Comparison of ENCODE assay signal across 8 mouse cellular contexts in the genomic region with DNA sequence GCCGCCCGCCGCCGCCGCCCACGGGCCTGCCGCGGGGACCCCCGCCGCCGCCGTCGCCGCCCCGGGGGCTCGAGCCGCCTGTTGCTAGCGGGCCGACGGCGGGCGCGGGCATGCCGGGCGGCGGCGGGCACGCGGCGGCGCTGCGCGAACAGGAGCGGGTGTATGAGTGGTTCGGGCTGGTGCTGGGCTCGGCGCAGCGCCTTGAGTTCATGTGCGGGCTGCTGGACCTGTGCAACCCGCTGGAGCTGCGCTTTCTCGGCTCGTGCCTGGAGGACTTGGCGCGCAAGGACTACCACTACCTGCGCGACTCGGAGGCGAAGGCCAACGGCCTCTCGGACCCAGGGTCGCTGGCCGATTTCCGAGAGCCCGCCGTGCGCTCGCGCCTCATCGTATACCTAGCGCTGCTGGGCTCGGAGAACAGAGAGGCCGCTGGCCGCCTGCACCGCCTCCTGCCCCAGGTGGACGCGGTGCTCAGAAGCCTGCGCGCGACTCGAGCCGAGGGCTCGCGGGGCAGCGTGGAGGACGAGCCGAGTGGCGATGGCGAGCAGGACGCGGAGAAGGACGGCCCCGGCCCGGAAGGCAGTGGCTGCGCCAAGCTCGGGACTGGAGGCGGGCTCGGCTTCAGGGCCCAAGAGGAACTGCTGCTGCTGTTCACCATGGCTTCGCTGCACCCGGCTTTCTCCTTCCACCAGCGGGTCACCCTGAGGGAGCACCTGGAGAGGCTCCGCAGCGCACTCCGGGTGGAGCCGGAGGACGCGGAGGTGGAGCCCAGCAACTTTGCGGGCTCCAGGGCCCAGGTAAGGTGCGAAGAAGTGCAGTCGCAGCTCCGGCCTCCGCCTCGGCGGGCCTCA. TPM values are rescaled to one million over a fixed set of nuclear protein-coding genes. Genes with fewer than 3 reads are reported as not detected.
DNase-seq lines count a peak whose midpoint lies in the region; ATAC-seq and TF ChIP-seq lines count a peak whose summit lies in the region.

No protein-coding gene starts in this region.

- TF ChIP-seq CTCF in ES-Bruce4 (IDR thresholded peaks at IDR 0.05; ENCODE audit: low read depth, low read length) = no peak
- TF ChIP-seq CTCF in testis, adult 2 months (IDR thresholded peaks at IDR 0.05; ENCODE audit: control insufficient read depth, insufficient read depth, insufficient replicate concordance, low read depth, low read length) = no peak

- H3K27ac ChIP-seq in ES-Bruce4 (ENCODE audit: insufficient read depth, low read length) = no peak overlapping the region
- peak overlapping the region; percentile 78 for H3K27ac ChIP-seq in brown adipose tissue, adult 24 weeks (replicated peaks; ENCODE audit: low read depth, low read length)
- H3K27ac ChIP-seq in forebrain, embryonic 11.5 days (ENCODE audit: low read depth, low read length) = peak overlapping the region; percentile 76; the same call in 1 of the 2 replicates
- H3K27ac ChIP-seq in heart, embryonic 15.5 days = peak overlapping the region; percentile 97
- H3K27ac ChIP-seq in liver, embryonic 16.5 days (ENCODE audit: low read length) = peak overlapping the region; percentile 95
- peak overlapping the region; percentile 32; the same call in 1 of the 2 replicates for H3K27ac ChIP-seq in neural tube, embryonic 12.5 days
- H3K27ac ChIP-seq in testis, adult 2 months (ENCODE audit: control insufficient read depth, insufficient read depth, low read depth, low read length) = peak overlapping the region; percentile 90

- no peak for TF ChIP-seq EP300 in ES-Bruce4 (IDR thresholded peaks at IDR 0.05; ENCODE audit: insufficient read depth, low read depth, low read length)

- H3K27me3 ChIP-seq in ES-Bruce4 (ENCODE audit: control insufficient read depth, insufficient read depth, low read length, poor library complexity, severe bottlenecking) = no peaks in the 10 kb centered on the region
- no peaks in the 10 kb centered on the region for H3K27me3 ChIP-seq in forebrain, embryonic 11.5 days (ENCODE audit: control insufficient read depth, insufficient read depth, low read length)
- H3K27me3 ChIP-seq in heart, embryonic 15.5 days = no peaks in the 10 kb centered on the region
- H3K27me3 ChIP-seq in liver, embryonic 16.5 days (ENCODE audit: control insufficient read depth, insufficient read depth, low read depth, low read length) = no peaks in the 10 kb centered on the region
- H3K27me3 ChIP-seq in neural tube, embryonic 12.5 days (replicated peaks) = no peaks in the 10 kb centered on the region
- no peaks in the 10 kb centered on the region for H3K27me3 ChIP-seq in testis, adult 2 months (ENCODE audit: control insufficient read depth, insufficient read depth, low read length)

- under 1% methylated on average over 95 of the region's 104 CpGs for WGBS in forebrain, embryonic 11.5 days
- WGBS in heart, embryonic 15.5 days = under 1% methylated on average over 71 of the region's 104 CpGs
- under 1% methylated on average over 99 of the region's 104 CpGs for WGBS in liver, embryonic 16.5 days (ENCODE audit: insufficient replicate concordance)
- WGBS in neural tube, embryonic 12.5 days = under 1% methylated on average over 100 of the region's 104 CpGs

- no peaks in the 10 kb centered on the region for H3K36me3 ChIP-seq in ES-Bruce4 (ENCODE audit: control insufficient read depth, insufficient read depth, low read length, poor library complexity, severe bottlenecking)
- no peaks in the 10 kb centered on the region for H3K36me3 ChIP-seq in forebrain, embryonic 11.5 days (ENCODE audit: control insufficient read depth, insufficient read depth, low read length)
- no peaks in the 10 kb centered on the region for H3K36me3 ChIP-seq in heart, embryonic 15.5 days
- no peaks in the 10 kb centered on the region for H3K36me3 ChIP-seq in liver, embryonic 16.5 days (ENCODE audit: control insufficient read depth, insufficient read depth)
- no peaks in the 10 kb centered on the region for H3K36me3 ChIP-seq in neural tube, embryonic 12.5 days
- H3K36me3 ChIP-seq in testis, adult 2 months (ENCODE audit: control insufficient read depth, insufficient read depth, low read length) = no peaks in the 10 kb centered on the region

- H3K4me1 ChIP-seq in ES-Bruce4 (ENCODE audit: control insufficient read depth, insufficient read depth, low read length) = peaks cover 5% of the 10 kb centered on the region
- H3K4me1 ChIP-seq in brown adipose tissue, adult 24 weeks (ENCODE audit: control insufficient read depth, insufficient read depth, insufficient read length, low read length) = peaks cover 6% of the 10 kb centered on the region
- peaks cover 7% of the 10 kb centered on the region; the same call in 1 of the 2 replicates for H3K4me1 ChIP-seq in forebrain, embryonic 11.5 days (replicated peaks; ENCODE audit: control insufficient read depth, insufficient read depth, low read length)
- H3K4me1 ChIP-seq in heart, embryonic 15.5 days (replicated peaks) = peaks cover 44% of the 10 kb centered on the region
- peaks cover 37% of the 10 kb centered on the region for H3K4me1 ChIP-seq in liver, embryonic 16.5 days (ENCODE audit: control insufficient read depth, low read depth, low read length)
- H3K4me1 ChIP-seq in neural tube, embryonic 12.5 days = peaks cover 23% of the 10 kb centered on the region
- H3K4me1 ChIP-seq in testis, adult 2 months (ENCODE audit: control insufficient read depth, insufficient read depth, low read length) = peaks cover 14% of the 10 kb centered on the region

- H3K9me3 ChIP-seq in ES-Bruce4 (replicated peaks; ENCODE audit: control insufficient read depth, insufficient read depth, low read length, poor library complexity, severe bottlenecking) = no peaks in the 10 kb centered on the region
- no peaks in the 10 kb centered on the region for H3K9me3 ChIP-seq in forebrain, embryonic 11.5 days (ENCODE audit: control insufficient read depth, low read length)
- H3K9me3 ChIP-seq in heart, embryonic 15.5 days (replicated peaks) = no peaks in the 10 kb centered on the region
- H3K9me3 ChIP-seq in liver, embryonic 16.5 days (replicated peaks; ENCODE audit: control insufficient read depth, low read length) = no peaks in the 10 kb centered on the region
- no peaks in the 10 kb centered on the region for H3K9me3 ChIP-seq in neural tube, embryonic 12.5 days

- peak; percentile 10 for ATAC-seq in forebrain, embryonic 11.5 days (replicated peaks; ENCODE audit: low FRiP score)
- ATAC-seq in heart, embryonic 15.5 days (replicated peaks; ENCODE audit: insufficient number of reproducible peaks, insufficient read depth, low FRiP score, low read depth) = peak; percentile 44
- peak; percentile 8; the same call in 1 of the 2 replicates for ATAC-seq in liver, embryonic 16.5 days (ENCODE audit: low read depth)
- peak; percentile 30 for ATAC-seq in neural tube, embryonic 12.5 days (ENCODE audit: low FRiP score, low read depth)

- H3K9ac ChIP-seq in ES-Bruce4 (ENCODE audit: low read depth, poor library complexity, severe bottlenecking) = peak overlapping the region; percentile 88
- peak overlapping the region; percentile 73 for H3K9ac ChIP-seq in forebrain, embryonic 11.5 days (ENCODE audit: low read length)
- peak overlapping the region; percentile 87 for H3K9ac ChIP-seq in heart, embryonic 15.5 days
- peak overlapping the region; percentile 85 for H3K9ac ChIP-seq in liver, embryonic 16.5 days (ENCODE audit: low read depth, low read length)
- H3K9ac ChIP-seq in neural tube, embryonic 12.5 days = peak overlapping the region; percentile 75

- peak overlapping the region; percentile 100 for H3K4me2 ChIP-seq in forebrain, embryonic 11.5 days (ENCODE audit: low read depth, low read length, severe bottlenecking)
- peak overlapping the region; percentile 81 for H3K4me2 ChIP-seq in heart, embryonic 15.5 days
- H3K4me2 ChIP-seq in liver, embryonic 16.5 days (ENCODE audit: low read depth, low read length) = peak overlapping the region; percentile 95
- H3K4me2 ChIP-seq in neural tube, embryonic 12.5 days (replicated peaks) = peak overlapping the region; percentile 98

- peak; percentile 80 for DNase-seq in forebrain, embryonic 11.5 days (ENCODE audit: low spot score)
- peak; percentile 64 to 82 for DNase-seq in kidney, postnatal 25 days

- TF ChIP-seq POLR2A in ES-Bruce4 (IDR thresholded peaks at IDR 0.05; ENCODE audit: insufficient read depth, low read length) = no peak
- TF ChIP-seq POLR2A in testis, adult 2 months (IDR thresholded peaks at IDR 0.05; ENCODE audit: control insufficient read depth, low read depth, low read length) = no peak

- peak overlapping the region; percentile 91 for H3K4me3 ChIP-seq in ES-Bruce4 (ENCODE audit: low read depth, low read length)
- H3K4me3 ChIP-seq in brown adipose tissue, adult 24 weeks (ENCODE audit: insufficient read depth, low read depth, low read length) = peak overlapping the region; percentile 80
- H3K4me3 ChIP-seq in forebrain, embryonic 11.5 days (ENCODE audit: low read depth, low read length) = peak overlapping the region; percentile 81
- peak overlapping the region; percentile 84 for H3K4me3 ChIP-seq in heart, embryonic 15.5 days
- peak overlapping the region; percentile 82 for H3K4me3 ChIP-seq in liver, embryonic 16.5 days (ENCODE audit: low read depth, low read length)
- peak overlapping the region; percentile 76 for H3K4me3 ChIP-seq in neural tube, embryonic 12.5 days
- peak overlapping the region; percentile 96 for H3K4me3 ChIP-seq in testis, adult 2 months (ENCODE audit: control insufficient read depth, low read depth, low read length)

RNA-seq across cellular contexts. Expression of a gene that starts 0.9 kb away (rescaled TPM):
- 21.1 and 21.8 TPM in 2 replicates for polyA plus RNA-seq in ES-Bruce4 (2011; ENCODE audit: insufficient read depth, insufficient read length, low read depth, missing spikeins)
- polyA plus RNA-seq in brown adipose tissue, adult 24 weeks (2012; ENCODE audit: insufficient read depth, insufficient read length, missing spikeins) = 10.2 and 12.1 TPM in 2 replicates
- polyA plus RNA-seq in forebrain, embryonic 11.5 days (2014; fragmentation: Nextera tagmentation; extraction: Ambion mirVana) = 2.5 and 2.9 TPM in 2 replicates
- polyA plus RNA-seq in heart, embryonic 15.5 days (2015; fragmentation: Nextera tagmentation; extraction: Ambion mirVana) = 1.7 and 2.3 TPM in 2 replicates
- 1.3 TPM in 2 replicates for polyA plus RNA-seq in liver, embryonic 16.5 days (2015; fragmentation: Nextera tagmentation; extraction: Ambion mirVana)
- 1.7 and 1.9 TPM in 2 replicates for polyA plus RNA-seq in neural tube, embryonic 12.5 days (2016; fragmentation: Nextera tagmentation; extraction: Ambion mirVana)
- polyA plus RNA-seq in testis, adult 2 months (2012; rRNA removed) = 55.9 and 60.3 TPM in 2 replicates
